Mouse (Mus musculus): ENCODE results near the gene Vangl1. TPM values are rescaled to one million over a fixed set of nuclear protein-coding genes. Genes with fewer than 3 reads are reported as not detected.
"Not testable (repeated sequence)": the region's sequence is repeated elsewhere in the genome, so short reads cannot be mapped to it uniquely, and the experiment has no call there.

Vangl1 gene
- polyA plus RNA-seq, 1 experiment from 2014 or later = 19.2 TPM

GRCm38 (mm10) chr3:102167555-102168210, 36.8 kb downstream of the Vangl1 start:
- ATAC-seq (ENCODE audit: insufficient number of reproducible peaks, low FRiP score, low TSS enrichment, low read depth) = no peak
- Histone ChIP-seq H3K4me3 (replicated peaks) (no peak overlapping the region), H3K27ac (replicated peaks) (no peak overlapping the region), H3K4me2 (replicated peaks) (no peak overlapping the region), H3K9me3 (replicated peaks) (no peaks in the 10 kb centered on the region), H3K9ac (no peak overlapping the region), H3K36me3 (peaks cover 20% of the 10 kb centered on the region), H3K4me1 (peaks cover 40% of the 10 kb centered on the region), H3K27me3 (no peaks in the 10 kb centered on the region)
- WGBS = 28% methylated on average over 10 of the region's 10 CpGs

GRCm38 (mm10) chr3:102166794-102167193, 37.7 kb downstream of the Vangl1 start:
- Histone ChIP-seq H3K4me3 (replicated peaks) (no peak overlapping the region), H3K36me3 (peaks cover 24% of the 10 kb centered on the region), H3K4me1 (peaks cover 40% of the 10 kb centered on the region), H3K27ac (replicated peaks) (no peak overlapping the region), H3K4me2 (replicated peaks) (no peak overlapping the region), H3K27me3 (no peaks in the 10 kb centered on the region), H3K9me3 (replicated peaks) (no peaks in the 10 kb centered on the region), H3K9ac (no peak overlapping the region)
- WGBS = 73% methylated on average over 8 of the region's 8 CpGs
- ATAC-seq (ENCODE audit: insufficient number of reproducible peaks, low FRiP score, low TSS enrichment, low read depth) = no peak

GRCm38 (mm10) chr3:102166287-102166620, 38.2 kb downstream of the Vangl1 start:
- Histone ChIP-seq H3K4me1 (peaks cover 38% of the 10 kb centered on the region), H3K4me3 (replicated peaks) (no peak overlapping the region), H3K9ac (no peak overlapping the region), H3K36me3 (peaks cover 29% of the 10 kb centered on the region), H3K27ac (replicated peaks) (no peak overlapping the region), H3K4me2 (replicated peaks) (no peak overlapping the region), H3K9me3 (replicated peaks) (no peaks in the 10 kb centered on the region), H3K27me3 (no peaks in the 10 kb centered on the region)
- ATAC-seq (ENCODE audit: insufficient number of reproducible peaks, low FRiP score, low TSS enrichment, low read depth) = no peak
- 61% methylated on average over 4 of the region's 4 CpGs for WGBS

GRCm38 (mm10) chr3:102165536-102166286, 38.8 kb downstream of the Vangl1 start:
- no peak for ATAC-seq (ENCODE audit: insufficient number of reproducible peaks, low FRiP score, low TSS enrichment, low read depth)
- H3K4me1 ChIP-seq = peaks cover 33% of the 10 kb centered on the region

GRCm38 (mm10) chr3:102164911-102165310, 39.6 kb downstream of the Vangl1 start:
- peaks cover 27% of the 10 kb centered on the region for H3K4me1 ChIP-seq
- no peak overlapping the region for H3K4me3 ChIP-seq (replicated peaks)
- no peaks in the 10 kb centered on the region for H3K9me3 ChIP-seq (replicated peaks)
- no peak for ATAC-seq (ENCODE audit: insufficient number of reproducible peaks, low FRiP score, low TSS enrichment, low read depth)
- no peak overlapping the region for H3K27ac ChIP-seq (replicated peaks)
- H3K36me3 ChIP-seq = peaks cover 39% of the 10 kb centered on the region
- H3K4me2 ChIP-seq (replicated peaks) = no peak overlapping the region
- H3K27me3 ChIP-seq = no peaks in the 10 kb centered on the region
- H3K9ac ChIP-seq = no peak overlapping the region
- 54% methylated on average over 4 of the region's 4 CpGs for WGBS

More at GRCm38 (mm10) chr3:102165536-102166286, 38.8 kb downstream of the Vangl1 start:
- Histone ChIP-seq H3K4me3 (replicated peaks) (no peak overlapping the region), H3K4me2 (replicated peaks) (no peak overlapping the region), H3K9ac (no peak overlapping the region), H3K27ac (replicated peaks) (no peak overlapping the region), H3K36me3 (peaks cover 34% of the 10 kb centered on the region), H3K27me3 (no peaks in the 10 kb centered on the region), H3K9me3 (replicated peaks) (no peaks in the 10 kb centered on the region)
- 86% methylated on average over 21 of the region's 21 CpGs for WGBS

- ATAC-seq (ENCODE audit: insufficient number of reproducible peaks, low FRiP score, low TSS enrichment, low read depth); H3K4me2 ChIP-seq (replicated peaks); H3K27me3 ChIP-seq; H3K9me3 ChIP-seq (replicated peaks); H3K9ac ChIP-seq; H3K27ac ChIP-seq (replicated peaks); H3K4me3 ChIP-seq (replicated peaks): not testable (repeated sequence)
- Histone ChIP-seq H3K36me3 (peaks cover 41% of the 10 kb centered on the region), H3K4me1 (peaks cover 26% of the 10 kb centered on the region)
- 81% methylated on average over 1 of the region's 1 CpGs for WGBS
Measured at GRCm38 (mm10) chr3:102163861-102164260, 40.6 kb downstream of the Vangl1 start.

- 0 out of 2 replicates have a peak, but pooled peaks have one; percentile 66 for ATAC-seq (ENCODE audit: insufficient number of reproducible peaks, low FRiP score, low TSS enrichment, low read depth)
- no peak overlapping the region for H3K4me3 ChIP-seq (replicated peaks)
- H3K9ac ChIP-seq = no peak overlapping the region
- H3K27ac ChIP-seq (replicated peaks) = peak overlapping the region; percentile 55; the same call in 1 of the 2 replicates
- no peaks in the 10 kb centered on the region for H3K9me3 ChIP-seq (replicated peaks)
- H3K4me1 ChIP-seq = peaks cover 13% of the 10 kb centered on the region
- H3K4me2 ChIP-seq (replicated peaks) = no peak overlapping the region
- 54% methylated on average over 14 of the region's 14 CpGs for WGBS
- H3K27me3 ChIP-seq = no peaks in the 10 kb centered on the region
- H3K36me3 ChIP-seq = peaks cover 55% of the 10 kb centered on the region
Measured at GRCm38 (mm10) chr3:102159423-102160325, 44.8 kb downstream of the Vangl1 start.

- Histone ChIP-seq H3K9me3 (replicated peaks) (no peaks in the 10 kb centered on the region), H3K9ac (no peak overlapping the region), H3K36me3 (peaks cover 51% of the 10 kb centered on the region), H3K4me1 (peaks cover 13% of the 10 kb centered on the region), H3K27ac (replicated peaks) (peak overlapping the region; percentile 55; the same call in 1 of the 2 replicates), H3K27me3 (no peaks in the 10 kb centered on the region), H3K4me2 (replicated peaks) (no peak overlapping the region), H3K4me3 (replicated peaks) (no peak overlapping the region)
- WGBS = 71% methylated on average over 14 of the region's 14 CpGs
- ATAC-seq (ENCODE audit: insufficient number of reproducible peaks, low FRiP score, low TSS enrichment, low read depth) = 0 out of 2 replicates have a peak, but pooled peaks have one; percentile 36
Measured at GRCm38 (mm10) chr3:102158759-102159422, 45.6 kb downstream of the Vangl1 start.

GRCm38 (mm10) chr3:102157652-102158051, 46.8 kb downstream of the Vangl1 start:
- no peak overlapping the region for H3K9ac ChIP-seq
- H3K4me3 ChIP-seq (replicated peaks) = no peak overlapping the region
- ATAC-seq (ENCODE audit: insufficient number of reproducible peaks, low FRiP score, low TSS enrichment, low read depth) = no peak
- no peak overlapping the region for H3K27ac ChIP-seq (replicated peaks)
- H3K4me1 ChIP-seq = peaks cover 14% of the 10 kb centered on the region
- 87% methylated on average over 6 of the region's 6 CpGs for WGBS
- peaks cover 40% of the 10 kb centered on the region for H3K36me3 ChIP-seq
- H3K27me3 ChIP-seq = no peaks in the 10 kb centered on the region
- no peaks in the 10 kb centered on the region for H3K9me3 ChIP-seq (replicated peaks)
- no peak overlapping the region for H3K4me2 ChIP-seq (replicated peaks)

- no peaks in the 10 kb centered on the region for H3K9me3 ChIP-seq (replicated peaks)
- 86% methylated on average over 7 of the region's 7 CpGs for WGBS
- H3K36me3 ChIP-seq = peaks cover 36% of the 10 kb centered on the region
- peaks cover 24% of the 10 kb centered on the region for H3K4me1 ChIP-seq
- no peak for ATAC-seq (ENCODE audit: insufficient number of reproducible peaks, low FRiP score, low TSS enrichment, low read depth)
- H3K9ac ChIP-seq = no peak overlapping the region
- no peak overlapping the region for H3K27ac ChIP-seq (replicated peaks)
- no peaks in the 10 kb centered on the region for H3K27me3 ChIP-seq
- H3K4me3 ChIP-seq (replicated peaks) = no peak overlapping the region
- no peak overlapping the region for H3K4me2 ChIP-seq (replicated peaks)
Measured at GRCm38 (mm10) chr3:102156737-102157136, 47.8 kb downstream of the Vangl1 start.
